Mouse (Mus musculus): ENCODE results near the gene Tor4a.

Gene Tor4a

DNA sequence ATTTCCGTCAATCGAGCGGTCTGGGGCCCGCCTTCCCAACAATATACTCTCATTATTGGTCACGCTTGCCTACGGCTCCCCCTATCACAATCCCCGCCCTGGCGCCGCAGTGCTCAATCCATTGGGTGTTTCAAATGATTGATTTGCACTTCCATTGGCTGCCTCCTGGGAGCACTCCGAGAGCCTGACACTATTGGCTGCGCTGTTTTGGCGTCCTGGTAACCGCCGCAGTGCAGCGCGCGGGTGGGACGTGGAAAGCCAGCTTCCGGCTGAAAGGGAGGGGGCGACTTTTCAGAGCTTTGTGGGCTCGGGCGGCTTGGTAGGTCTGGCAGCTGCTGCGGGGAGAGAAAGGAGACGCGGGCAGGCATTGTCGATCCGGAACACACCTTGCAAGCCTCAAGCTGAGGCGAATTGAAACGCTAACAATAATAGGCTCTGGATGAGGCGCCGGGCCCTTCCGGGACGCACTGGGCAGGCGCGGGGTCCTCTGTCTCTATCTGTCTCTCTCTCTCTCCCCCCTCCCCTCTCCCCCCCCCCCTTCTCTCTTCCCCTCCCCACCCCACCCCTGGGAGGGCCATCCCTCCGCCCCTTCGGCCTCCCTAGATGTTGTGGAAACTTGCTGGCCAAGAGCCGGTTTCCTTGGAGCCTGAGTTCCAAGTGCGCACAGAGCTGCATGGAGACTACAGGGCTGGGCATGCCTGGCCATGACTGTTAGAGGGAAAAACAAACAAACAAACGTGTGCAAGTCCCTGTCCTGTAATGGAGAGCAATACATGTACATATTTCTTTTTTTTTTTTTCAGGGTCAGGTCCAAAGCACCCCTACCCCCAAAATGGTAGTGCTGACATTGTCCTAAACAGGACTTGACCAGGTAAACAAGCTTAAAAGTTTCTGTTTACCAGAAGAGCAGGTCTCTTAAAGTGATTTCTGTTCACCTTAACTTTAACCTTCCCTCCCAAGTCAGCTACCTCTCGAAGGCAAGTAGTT, 28.4 kb upstream of the Tor4a start:
- DNase-seq (ENCODE audit: low spot score) = peak; percentile 96

GRCm38 (mm10) chr2:25224492-25224765, 27.7 kb upstream of the Tor4a start, which contains the start of gene Tubb4b:
Gene Tubb4b, minus strand, starts transcription at chr2:25224702.
- DNase-seq (ENCODE audit: low spot score) = no peak

DNA sequence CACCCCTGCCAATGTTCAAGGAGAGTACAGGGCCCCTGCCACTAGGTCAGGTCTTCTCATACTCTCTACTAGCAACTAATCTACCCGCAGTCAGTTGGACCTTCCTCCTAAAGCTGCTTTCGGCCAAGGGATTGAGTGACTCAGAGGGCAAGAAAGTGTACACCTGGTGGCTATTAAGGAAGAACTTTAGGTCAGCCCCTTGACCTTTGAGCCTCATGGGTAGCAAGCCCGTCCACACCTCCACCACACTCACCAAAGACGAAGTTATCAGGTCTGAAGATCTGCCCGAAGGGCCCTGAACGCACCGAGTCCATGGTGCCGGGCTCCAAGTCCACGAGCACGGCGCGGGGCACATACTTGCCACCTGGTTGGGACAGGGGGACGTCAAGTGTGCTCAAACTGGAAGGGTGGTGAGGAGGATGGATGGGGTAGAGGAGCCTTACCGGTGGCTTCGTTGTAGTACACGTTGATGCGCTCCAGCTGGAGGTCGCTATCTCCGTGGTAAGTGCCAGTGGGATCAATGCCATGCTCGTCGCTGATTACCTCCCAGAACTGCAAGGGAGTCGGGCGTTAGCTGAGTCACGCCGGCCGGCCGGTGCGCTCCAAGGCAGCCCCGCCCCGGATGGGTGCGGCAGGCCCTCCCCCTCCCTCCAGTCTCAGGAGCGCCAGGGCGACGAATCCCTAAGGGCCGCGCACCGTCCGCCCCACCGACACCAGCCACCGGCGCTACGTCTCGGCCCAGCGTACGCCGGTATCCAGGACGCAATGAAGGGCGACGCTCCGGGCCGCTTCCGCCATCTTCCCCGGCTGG, 27.2 kb upstream of the Tor4a start:
- DNase-seq (ENCODE audit: low spot score) = peak; percentile 80

GRCm38 (mm10) chr2:25221331-25221772, 24.7 kb upstream of the Tor4a start:
- no peak for DNase-seq (ENCODE audit: low spot score)

DNA sequence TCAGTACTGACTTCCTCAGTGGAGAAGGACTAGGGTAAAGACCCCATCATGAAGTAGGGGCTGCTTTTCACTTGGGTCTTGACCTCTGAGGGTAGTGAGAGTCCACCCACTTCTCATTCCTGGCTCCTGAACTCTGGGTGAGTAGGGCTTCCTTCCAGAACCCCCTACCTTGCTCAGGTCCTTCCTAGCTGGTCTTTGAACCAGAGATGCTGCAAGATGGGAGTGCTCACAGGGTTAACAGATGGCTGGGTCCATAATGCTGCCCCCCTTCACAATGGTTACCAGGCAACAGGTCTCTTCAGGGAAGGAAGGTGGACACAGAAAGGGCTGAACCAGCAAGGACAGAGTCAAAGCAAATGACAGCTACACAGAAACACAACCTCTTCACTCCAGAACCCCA, 21.8 kb upstream of the Tor4a start, which contains the start of gene Fam166a:
Gene Fam166a (plus strand): TSS at position 301 of the 400 bp plus-strand sequence.
- no peak for DNase-seq (ENCODE audit: low spot score)

DNA sequence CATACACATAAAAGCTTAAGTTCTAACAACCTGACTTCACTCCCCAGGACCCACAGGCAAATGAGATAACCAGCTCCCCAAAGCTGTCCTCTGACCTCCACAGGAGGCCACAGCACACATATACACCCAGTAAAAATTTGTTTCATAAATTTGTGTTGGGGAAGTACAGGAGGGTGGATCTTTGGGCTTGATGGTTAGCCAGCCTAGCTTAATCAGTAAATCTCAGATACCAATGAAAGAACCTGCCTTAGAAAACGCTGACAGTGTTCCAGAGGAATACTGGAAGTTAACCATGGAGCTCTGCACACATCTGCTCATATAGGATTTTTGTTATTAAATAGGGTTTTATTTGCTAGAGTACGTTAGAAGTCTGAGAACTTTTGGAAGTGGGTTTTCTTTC, 21.0 kb upstream of the Tor4a start:
- no peak for DNase-seq (ENCODE audit: low spot score)

DNA sequence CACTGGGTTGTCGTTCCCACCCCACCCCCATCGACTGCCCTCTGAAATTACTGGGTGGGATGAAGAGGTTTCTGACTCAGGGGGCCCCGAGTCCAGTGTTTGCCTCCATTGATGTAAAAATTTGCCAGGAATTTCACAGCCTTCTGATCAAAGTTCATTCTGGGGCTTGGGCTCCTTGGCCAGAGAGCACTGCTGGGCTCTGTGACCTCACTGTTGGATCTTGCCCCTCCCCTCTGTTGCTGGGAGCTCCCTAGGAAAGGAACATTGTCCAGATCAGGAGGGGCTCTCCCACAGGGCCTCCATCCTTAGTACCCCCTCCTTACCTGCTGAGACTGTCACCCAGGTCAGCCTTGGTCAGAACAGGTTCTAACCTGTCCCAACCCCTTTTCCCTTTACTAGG, 17.8 kb upstream of the Tor4a start, which contains the start of gene Stpg3:
Gene Stpg3 (minus strand): TSS at position 194 of the 400 bp plus-strand sequence.
- DNase-seq (ENCODE audit: low spot score) = no peak

GRCm38 (mm10) chr2:25213266-25213865, 16.7 kb upstream of the Tor4a start:
- no peak for DNase-seq (ENCODE audit: low spot score)

- DNase-seq (ENCODE audit: low spot score) = peak; percentile 90
Measured at GRCm38 (mm10) chr2:25211121-25211670, 14.5 kb upstream of the Tor4a start, which contains the start of gene Nelfb. Gene Nelfb, minus strand, starts transcription at chr2:25211489.

GRCm38 (mm10) chr2:25210686-25211085, 14.0 kb upstream of the Tor4a start:
- no peak for DNase-seq (ENCODE audit: low spot score)

GRCm38 (mm10) chr2:25207593-25207992, 10.9 kb upstream of the Tor4a start:
- DNase-seq (ENCODE audit: low spot score) = no peak

GRCm38 (mm10) chr2:25203631-25204214, 7.0 kb upstream of the Tor4a start:
- DNase-seq (ENCODE audit: low spot score) = no peak

DNA sequence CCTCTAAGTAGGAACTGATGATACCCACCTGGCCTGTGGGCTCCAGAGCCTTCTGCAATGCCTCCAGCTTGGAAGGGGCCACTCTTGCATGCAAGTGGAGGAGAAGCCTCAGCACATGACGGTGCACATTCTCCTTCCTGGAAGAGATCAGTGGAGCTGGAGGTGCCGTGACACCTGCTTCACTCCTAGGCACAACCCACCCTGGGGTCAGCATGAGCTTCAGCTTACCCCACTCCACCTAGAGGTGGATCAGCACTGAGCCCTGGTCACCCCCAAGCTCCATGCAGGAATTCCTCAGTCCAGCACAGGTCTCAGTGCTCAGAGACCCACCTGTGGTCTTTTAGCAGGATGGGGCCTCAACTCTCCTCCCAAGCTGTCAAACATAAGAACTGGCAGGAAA, 3.9 kb upstream of the Tor4a start:
- no peak for DNase-seq (ENCODE audit: low spot score)

- no peak for DNase-seq (ENCODE audit: low spot score)
Measured at GRCm38 (mm10) chr2:25197946-25198345, 1.3 kb upstream of the Tor4a start.

- no peak for DNase-seq (ENCODE audit: low spot score)
Measured at GRCm38 (mm10) chr2:25197191-25197590, 505 bp upstream of the Tor4a start.

DNA sequence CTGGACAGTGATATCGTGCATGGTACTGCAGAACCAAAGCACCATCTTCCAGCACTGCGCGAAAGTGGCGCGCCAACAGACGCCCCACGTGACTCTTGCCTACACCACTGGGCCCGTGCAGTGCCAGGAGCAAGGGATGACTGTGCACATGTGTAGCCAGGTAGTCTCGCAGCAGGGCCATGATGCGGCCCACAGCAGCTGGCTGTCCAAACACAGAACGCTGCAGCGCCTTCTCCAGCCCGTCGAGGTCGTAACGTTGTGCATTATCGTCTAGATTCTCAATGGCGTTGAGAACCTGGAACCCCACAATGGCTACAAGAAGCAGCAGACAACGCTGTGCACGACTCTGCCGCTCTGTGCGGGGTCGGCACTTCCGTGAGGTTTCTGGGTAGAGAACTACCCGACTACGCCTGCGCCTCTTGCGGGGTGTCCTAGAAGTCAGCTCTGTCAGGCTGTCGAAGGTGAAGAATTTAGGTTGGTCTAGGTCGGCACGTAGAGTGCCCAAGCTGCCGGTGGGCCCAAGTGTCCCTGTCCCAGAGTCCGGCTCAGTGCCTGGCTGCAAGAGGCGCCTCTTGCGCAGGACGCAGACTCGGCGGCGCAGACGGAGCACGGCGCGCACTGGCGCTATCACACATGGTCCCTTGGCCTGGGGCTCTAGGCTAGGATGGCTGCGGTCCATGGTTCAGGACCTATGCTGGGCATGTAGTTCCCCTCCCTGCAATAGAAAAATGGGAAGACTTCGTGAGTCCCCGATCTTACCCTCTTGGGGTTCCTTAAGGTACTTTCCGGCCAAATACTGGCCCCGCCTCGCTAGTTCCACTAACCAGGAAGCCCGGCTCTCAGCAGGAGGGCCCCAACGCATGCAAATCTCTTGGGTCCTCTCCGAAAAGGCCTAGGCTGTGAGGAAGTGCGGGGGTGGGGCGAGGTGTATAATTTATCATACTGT, 1.2 kb downstream of the Tor4a start:
- peak; percentile 48 for DNase-seq (ENCODE audit: low spot score)

DNA sequence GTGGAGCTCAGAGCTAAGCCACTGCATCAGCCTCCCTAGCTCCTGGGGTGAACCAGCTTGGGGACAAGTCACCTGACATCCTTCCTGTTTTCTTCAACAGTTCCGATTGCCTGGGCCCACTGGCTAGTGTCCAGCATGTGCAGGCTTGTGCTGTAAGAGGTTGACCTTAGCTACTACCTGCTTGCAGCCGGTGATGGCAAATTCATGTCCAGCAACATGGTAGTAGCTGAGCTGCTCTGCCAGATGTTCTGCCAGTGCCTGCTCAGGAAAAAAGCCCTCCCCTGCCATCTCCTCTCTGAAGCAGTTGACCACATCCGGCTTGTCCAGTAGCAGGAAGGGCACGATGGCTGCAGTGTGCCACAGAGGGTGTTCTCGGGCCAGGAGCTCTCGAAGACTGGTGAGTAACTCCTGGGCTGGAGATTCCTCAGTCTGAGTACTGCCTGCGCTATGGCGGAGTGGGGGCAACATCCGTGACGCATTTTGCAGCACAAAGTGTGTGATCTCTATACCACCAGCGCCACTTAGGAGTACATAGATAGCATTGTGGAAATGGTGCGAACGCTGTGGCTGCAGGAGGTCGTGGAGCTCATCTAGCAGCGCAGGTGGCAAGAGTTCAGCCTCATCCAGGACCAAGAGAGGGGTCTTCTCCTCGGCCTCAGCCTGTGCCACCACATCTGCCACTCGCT, 2.1 kb downstream of the Tor4a start:
- DNase-seq (ENCODE audit: low spot score) = no peak

- DNase-seq (ENCODE audit: low spot score) = no peak
Measured at GRCm38 (mm10) chr2:25194006-25194405, 2.7 kb downstream of the Tor4a start.

DNA sequence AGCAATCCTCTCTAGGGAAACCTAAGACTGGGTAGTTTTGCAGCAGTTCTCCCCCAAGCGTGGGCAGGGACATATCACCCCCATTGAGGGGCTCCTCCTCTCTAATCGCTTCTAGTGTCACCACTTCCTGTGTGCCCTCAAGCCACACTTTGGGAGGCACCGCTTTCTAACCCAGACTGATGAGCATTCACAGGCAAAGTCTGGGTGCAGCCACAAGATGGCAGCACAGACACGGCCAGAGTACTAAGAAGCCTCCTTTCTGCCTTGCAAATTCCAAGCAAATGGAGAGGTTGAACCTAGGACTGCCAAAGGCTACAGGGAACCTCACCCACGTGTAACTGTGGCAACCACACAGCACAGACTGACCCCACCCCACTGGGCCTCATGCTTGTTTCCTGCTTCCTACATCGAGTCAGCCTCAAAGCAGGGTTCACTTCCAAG, 3.3 kb downstream of the Tor4a start:
- peak; percentile 78 for DNase-seq (ENCODE audit: low spot score)

- no peak for DNase-seq (ENCODE audit: low spot score)
Measured at GRCm38 (mm10) chr2:25187841-25188240, 8.8 kb downstream of the Tor4a start.
